Mouse (Mus musculus) cortical plate, adult 2 months (tissue): ENCODE results near the gene Ugt1a8.

Experiments
- CTCF ChIP-seq: fragments of 200-500 bp; IDR thresholded peaks from 2 replicates; pipeline ENCODE4 v1.5.1; 2011; ENCODE audit warnings: mild to moderate bottlenecking, control low read depth, low read length; ENCODE audit not compliant: insufficient read depth; ENCODE audit errors: extremely low read depth
- POLR2A ChIP-seq: fragments of 200-500 bp; IDR thresholded peaks from 2 replicates; pipeline ENCODE4 v1.6.1; 2011; ENCODE audit warnings: mild to moderate bottlenecking, low read length, control low read depth; ENCODE audit not compliant: insufficient read depth; ENCODE audit errors: extremely low read depth

GRCm38 (mm10) chr1:88253106-88253505 is 165.5 kb downstream of the Ugt1a8 start:
- TF ChIP-seq CTCF: no peak
- no peak for TF ChIP-seq POLR2A
